Mouse (Mus musculus): ENCODE measurements around the gene Cyren.

DNA sequence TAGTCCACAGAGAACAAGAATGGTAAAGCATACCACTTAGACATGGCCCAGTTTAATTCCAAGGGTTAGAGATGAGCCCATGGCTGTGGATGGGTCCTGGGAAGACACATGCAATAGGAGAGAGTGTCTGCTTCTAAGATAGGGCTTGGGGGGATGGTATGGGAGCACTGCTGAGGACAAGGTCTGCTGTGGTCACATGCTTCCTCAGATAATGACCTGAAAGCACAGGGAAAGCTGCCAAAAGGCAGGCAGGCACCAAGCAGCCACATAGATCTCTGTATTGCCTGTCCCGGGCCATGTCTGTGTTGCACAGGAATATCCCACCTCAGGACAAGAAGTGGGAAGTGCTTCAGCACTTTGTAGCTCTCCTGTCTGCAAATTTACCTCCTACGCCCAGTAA lies 21.3 kb upstream of the Cyren start:
- TF ChIP-seq EP300 (optimal IDR thresholded peaks at IDR 0.05) (no peak), CTCF (IDR thresholded peaks at IDR 0.05; ENCODE audit: low read depth) (no peak)

Data from stomach, postnatal 0 days (tissue).